Mouse (Mus musculus): ENCODE data around the gene Olfr952.

Gene Olfr952

DNA sequence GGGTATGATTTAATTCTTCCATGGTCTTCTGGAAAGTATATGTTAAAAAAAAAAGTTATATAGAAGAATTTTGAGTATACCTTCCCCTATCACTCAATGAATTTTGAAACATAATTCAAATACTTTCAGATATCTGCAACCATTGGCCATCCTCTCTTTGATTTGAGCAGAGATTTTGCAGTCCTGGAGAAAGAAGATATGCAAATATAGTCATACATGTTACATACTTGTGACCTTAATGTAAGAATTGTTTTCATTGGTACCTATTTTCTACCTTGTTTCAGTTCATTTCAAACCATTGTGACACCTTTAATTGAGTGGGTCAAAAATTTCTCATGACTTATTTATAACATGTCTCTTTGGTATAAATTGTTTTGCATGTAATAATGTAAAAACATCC lies at the start of gene Olfr952:
Olfr952 (minus strand) TSS at position 101 of the 400 bp plus-strand sequence.
- no peak for DNase-seq (ENCODE audit: low read depth, low spot score)

GRCm38 (mm10) chr9:39471844-39472243 lies 44.9 kb upstream of the Olfr952 start, which contains the start of gene Olfr955:
TSS of gene Olfr955 (minus strand) at chr9:39471944.
- no peak for DNase-seq (ENCODE audit: low read depth, low spot score)

DNA sequence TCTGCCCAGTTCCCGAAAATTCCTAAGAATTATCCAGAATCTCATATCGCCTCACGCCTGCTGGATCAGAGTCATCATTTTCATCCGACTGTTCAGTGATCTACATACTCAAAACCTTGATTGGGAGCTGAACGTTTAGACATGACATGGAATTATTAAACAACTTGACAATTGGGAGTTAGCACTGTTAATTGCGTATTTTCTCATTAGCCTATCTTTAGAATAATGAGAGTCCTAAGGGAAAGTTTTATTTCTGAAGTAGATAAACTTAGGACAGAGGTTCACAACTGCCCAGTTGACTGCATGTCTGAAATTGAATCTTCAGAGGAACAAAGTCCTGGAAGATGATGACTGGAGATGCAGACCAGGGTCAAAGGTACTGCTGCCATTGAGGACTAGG lies 29.5 kb upstream of the Olfr952 start, which contains the start of gene Olfr954:
Olfr954 (plus strand) TSS at position 301 of the 400 bp plus-strand sequence.
- DNase-seq (ENCODE audit: low read depth, low spot score): no peak

GRCm38 (mm10) chr9:39387110-39387509 lies 39.8 kb downstream of the Olfr952 start, which contains the start of gene Olfr951:
TSS of gene Olfr951 (plus strand) at chr9:39387410.
- DNase-seq (ENCODE audit: low read depth, low spot score): no peak
